Mouse (Mus musculus): ENCODE data around the gene Crk.

DNA sequence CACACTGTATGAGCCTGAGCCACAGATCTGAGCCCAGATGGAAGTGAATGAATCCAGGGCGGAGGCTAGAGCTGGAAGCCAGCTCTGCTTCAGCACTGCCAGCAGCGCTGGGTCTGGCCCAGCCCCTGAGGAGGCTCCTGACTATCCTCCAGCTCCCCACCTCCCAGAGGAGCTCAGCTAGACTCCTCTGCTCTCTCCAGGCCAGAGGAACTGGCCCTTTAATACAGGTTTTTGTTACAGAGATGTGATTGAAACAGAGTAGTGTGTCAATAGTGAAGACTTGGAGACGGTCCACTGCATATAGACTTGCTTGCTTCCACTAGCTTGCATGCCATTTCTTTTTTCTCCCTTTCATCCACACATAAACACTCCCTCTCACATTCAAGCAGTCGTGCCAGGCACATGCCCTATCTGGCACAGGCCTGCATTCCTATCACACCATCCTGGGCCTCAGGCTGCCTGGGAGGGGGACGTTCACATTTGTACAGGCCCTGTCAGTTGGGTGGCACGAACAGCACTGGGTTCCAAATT, 31.3 kb upstream of the Crk start:
- TF ChIP-seq CTCF (IDR thresholded peaks at IDR 0.05; ENCODE audit: low read depth, low read length) (no peak), TAL1 (conservative IDR thresholded peaks at IDR 0.05; ENCODE audit: low read depth, low read length) (no peak), GATA1 (IDR thresholded peaks at IDR 0.05; ENCODE audit: borderline replicate concordance, low read length) (no peak)

All from G1E (cell line).